Mouse (Mus musculus): ENCODE data around the gene Bzw2. TPM values are rescaled to one million over a fixed set of nuclear protein-coding genes. Genes with fewer than 3 reads are reported as not detected.

Gene Bzw2
- polyA plus RNA-seq, 1 experiment from 2014 or later: 225 TPM

GRCm38 (mm10) chr12:36155141-36155641, 2.7 kb downstream of the Bzw2 start:
- Histone ChIP-seq H3K4me3 (ENCODE audit: control insufficient read depth in 1 of 2, insufficient read depth in 1 of 2, low read depth in 1 of 2, low read length in 2 of 2) (peak overlapping the region; percentile 82 to 91), H3K9ac (ENCODE audit: low read length) (peak overlapping the region; percentile 89), H3K4me2 (ENCODE audit: low read length) (peak overlapping the region; percentile 79), H3K36me3 (ENCODE audit: control insufficient read depth, insufficient read depth, low read length) (no peaks in the 10 kb centered on the region), H3K27ac (replicated peaks in 1 of 2; ENCODE audit: control insufficient read depth in 1 of 2, insufficient read depth in 1 of 2, low read depth in 2 of 2, low read length in 2 of 2) (peak overlapping the region in 1 of 2 experiments; percentile 93; a peak in 2 of 4 replicates), H3K27me3 (ENCODE audit: control insufficient read depth, insufficient read depth, low read length) (no peaks in the 10 kb centered on the region), H3K4me1 (ENCODE audit: control insufficient read depth in 2 of 2, insufficient read depth in 2 of 2, low read length in 2 of 2) (peaks cover 9 to 40% of the 10 kb centered on the region in 2 experiments), H3K9me3 (ENCODE audit: control insufficient read depth, low read length) (no peaks in the 10 kb centered on the region)
- ATAC-seq (ENCODE audit: insufficient number of reproducible peaks, insufficient read depth, low FRiP score, low read depth): no peak
- 6% methylated on average over 8 of the region's 8 CpGs for WGBS

GRCm38 (mm10) chr12:36150737-36151136, 7.1 kb downstream of the Bzw2 start:
- Histone ChIP-seq H3K9ac (ENCODE audit: low read length) (peak overlapping the region; percentile 46; the same call in 1 of the 2 replicates), H3K27ac (replicated peaks in 1 of 2; ENCODE audit: control insufficient read depth in 1 of 2, insufficient read depth in 1 of 2, low read depth in 2 of 2, low read length in 2 of 2) (peak overlapping the region; percentile 79 to 86), H3K4me3 (ENCODE audit: control insufficient read depth in 1 of 2, insufficient read depth in 1 of 2, low read depth in 1 of 2, low read length in 2 of 2) (no peak overlapping the region), H3K4me1 (ENCODE audit: control insufficient read depth in 2 of 2, insufficient read depth in 2 of 2, low read length in 2 of 2) (peaks cover 13 to 58% of the 10 kb centered on the region in 2 experiments), H3K27me3 (ENCODE audit: control insufficient read depth, insufficient read depth, low read length) (no peaks in the 10 kb centered on the region), H3K9me3 (ENCODE audit: control insufficient read depth, low read length) (peaks cover 2% of the 10 kb centered on the region; the same call in 1 of the 2 replicates), H3K4me2 (ENCODE audit: low read length) (peak overlapping the region; percentile 55), H3K36me3 (ENCODE audit: control insufficient read depth, insufficient read depth, low read length) (0 out of 2 replicates have a peak, but pooled peaks cover 4% of the 10 kb centered on the region)
- whole genome bisulfite sequencing: 29% methylated on average over 2 of the region's 2 CpGs
- no peak for ATAC-seq (ENCODE audit: insufficient number of reproducible peaks, insufficient read depth, low FRiP score, low read depth)

GRCm38 (mm10) chr12:36150265-36150664, 7.6 kb downstream of the Bzw2 start:
- Histone ChIP-seq H3K4me1 (ENCODE audit: control insufficient read depth in 2 of 2, insufficient read depth in 2 of 2, low read length in 2 of 2) (peaks cover 13 to 58% of the 10 kb centered on the region in 2 experiments), H3K9ac (ENCODE audit: low read length) (0 out of 2 replicates have a peak overlapping the region, but pooled peaks have one; percentile 46), H3K4me2 (ENCODE audit: low read length) (peak overlapping the region; percentile 55), H3K9me3 (ENCODE audit: control insufficient read depth, low read length) (peaks cover 2% of the 10 kb centered on the region; the same call in 1 of the 2 replicates), H3K36me3 (ENCODE audit: control insufficient read depth, insufficient read depth, low read length) (0 out of 2 replicates have a peak, but pooled peaks cover 4% of the 10 kb centered on the region), H3K27me3 (ENCODE audit: control insufficient read depth, insufficient read depth, low read length) (no peaks in the 10 kb centered on the region), H3K4me3 (ENCODE audit: control insufficient read depth in 1 of 2, insufficient read depth in 1 of 2, low read depth in 1 of 2, low read length in 2 of 2) (no peak overlapping the region), H3K27ac (replicated peaks in 1 of 2; ENCODE audit: control insufficient read depth in 1 of 2, insufficient read depth in 1 of 2, low read depth in 2 of 2, low read length in 2 of 2) (peak overlapping the region; percentile 62 to 86; a peak in 2 of 4 replicates)
- ATAC-seq (ENCODE audit: insufficient number of reproducible peaks, insufficient read depth, low FRiP score, low read depth): 0 out of 2 replicates have a peak, but pooled peaks have one; percentile 22
- WGBS: 33% methylated on average over 2 of the region's 2 CpGs

GRCm38 (mm10) chr12:36146230-36147011, 11.5 kb downstream of the Bzw2 start:
- H3K27ac ChIP-seq (replicated peaks in 1 of 2; ENCODE audit: control insufficient read depth in 1 of 2, insufficient read depth in 1 of 2, low read depth in 2 of 2, low read length in 2 of 2): no peak overlapping the region
- peaks cover 4 to 37% of the 10 kb centered on the region in 2 experiments; a peak in 3 of 4 replicates for H3K4me1 ChIP-seq (ENCODE audit: control insufficient read depth in 2 of 2, insufficient read depth in 2 of 2, low read length in 2 of 2)
- H3K4me2 ChIP-seq (ENCODE audit: low read length): no peak overlapping the region
- H3K4me3 ChIP-seq (ENCODE audit: control insufficient read depth in 1 of 2, insufficient read depth in 1 of 2, low read depth in 1 of 2, low read length in 2 of 2): no peak overlapping the region
- no peak overlapping the region for H3K9ac ChIP-seq (ENCODE audit: low read length)
- no peaks in the 10 kb centered on the region for H3K27me3 ChIP-seq (ENCODE audit: control insufficient read depth, insufficient read depth, low read length)
- peaks cover 2% of the 10 kb centered on the region; the same call in 1 of the 2 replicates for H3K9me3 ChIP-seq (ENCODE audit: control insufficient read depth, low read length)
- WGBS: 87% methylated on average over 3 of the region's 3 CpGs
- ATAC-seq (ENCODE audit: insufficient number of reproducible peaks, insufficient read depth, low FRiP score, low read depth): no peak
- 0 out of 2 replicates have a peak, but pooled peaks cover 4% of the 10 kb centered on the region for H3K36me3 ChIP-seq (ENCODE audit: control insufficient read depth, insufficient read depth, low read length)

- no peak for ATAC-seq (ENCODE audit: insufficient number of reproducible peaks, insufficient read depth, low FRiP score, low read depth)
- no peaks in the 10 kb centered on the region for H3K9me3 ChIP-seq (ENCODE audit: control insufficient read depth, low read length)
- H3K27me3 ChIP-seq (ENCODE audit: control insufficient read depth, insufficient read depth, low read length): no peaks in the 10 kb centered on the region
- peaks cover 9 to 12% of the 10 kb centered on the region in 2 experiments for H3K4me1 ChIP-seq (ENCODE audit: control insufficient read depth in 2 of 2, insufficient read depth in 2 of 2, low read length in 2 of 2)
- H3K36me3 ChIP-seq (ENCODE audit: control insufficient read depth, insufficient read depth, low read length): peaks cover 6% of the 10 kb centered on the region; the same call in 1 of the 2 replicates
- no peak overlapping the region for H3K9ac ChIP-seq (ENCODE audit: low read length)
- no peak overlapping the region for H3K4me2 ChIP-seq (ENCODE audit: low read length)
- H3K27ac ChIP-seq (replicated peaks in 1 of 2; ENCODE audit: control insufficient read depth in 1 of 2, insufficient read depth in 1 of 2, low read depth in 2 of 2, low read length in 2 of 2): no peak overlapping the region
- WGBS: 88% methylated on average over 6 of the region's 6 CpGs
- no peak overlapping the region for H3K4me3 ChIP-seq (ENCODE audit: control insufficient read depth in 1 of 2, insufficient read depth in 1 of 2, low read depth in 1 of 2, low read length in 2 of 2)
Measured at GRCm38 (mm10) chr12:36140401-36140800, 17.5 kb downstream of the Bzw2 start.

GRCm38 (mm10) chr12:36137192-36137591, 20.7 kb downstream of the Bzw2 start:
- 23% methylated on average over 4 of the region's 4 CpGs for WGBS
- Histone ChIP-seq H3K36me3 (ENCODE audit: control insufficient read depth, insufficient read depth, low read length) (peaks cover 21% of the 10 kb centered on the region), H3K9ac (ENCODE audit: low read length) (peak overlapping the region; percentile 18; the same call in 1 of the 2 replicates), H3K27ac (replicated peaks in 1 of 2; ENCODE audit: control insufficient read depth in 1 of 2, insufficient read depth in 1 of 2, low read depth in 2 of 2, low read length in 2 of 2) (peak overlapping the region; percentile 90 to 91), H3K4me1 (ENCODE audit: control insufficient read depth in 2 of 2, insufficient read depth in 2 of 2, low read length in 2 of 2) (peaks cover 11 to 12% of the 10 kb centered on the region in 2 experiments), H3K4me3 (ENCODE audit: control insufficient read depth in 1 of 2, insufficient read depth in 1 of 2, low read depth in 1 of 2, low read length in 2 of 2) (peak overlapping the region in 1 of 2 experiments; percentile 9; a peak in 1 of 4 replicates), H3K4me2 (ENCODE audit: low read length) (peak overlapping the region; percentile 57), H3K9me3 (ENCODE audit: control insufficient read depth, low read length) (no peaks in the 10 kb centered on the region), H3K27me3 (ENCODE audit: control insufficient read depth, insufficient read depth, low read length) (no peaks in the 10 kb centered on the region)
- ATAC-seq (ENCODE audit: insufficient number of reproducible peaks, insufficient read depth, low FRiP score, low read depth): peak; percentile 83

GRCm38 (mm10) chr12:36136285-36136684, 21.6 kb downstream of the Bzw2 start:
- H3K27ac ChIP-seq (replicated peaks in 1 of 2; ENCODE audit: control insufficient read depth in 1 of 2, insufficient read depth in 1 of 2, low read depth in 2 of 2, low read length in 2 of 2): peak overlapping the region; percentile 54 to 69; a peak in 3 of 4 replicates
- ATAC-seq (ENCODE audit: insufficient number of reproducible peaks, insufficient read depth, low FRiP score, low read depth): no peak

More at GRCm38 (mm10) chr12:36136285-36136684, 21.6 kb downstream of the Bzw2 start:
- no peak overlapping the region for H3K4me3 ChIP-seq (ENCODE audit: control insufficient read depth in 1 of 2, insufficient read depth in 1 of 2, low read depth in 1 of 2, low read length in 2 of 2)
- no peaks in the 10 kb centered on the region for H3K27me3 ChIP-seq (ENCODE audit: control insufficient read depth, insufficient read depth, low read length)
- H3K9me3 ChIP-seq (ENCODE audit: control insufficient read depth, low read length): no peaks in the 10 kb centered on the region
- H3K9ac ChIP-seq (ENCODE audit: low read length): no peak overlapping the region
- H3K36me3 ChIP-seq (ENCODE audit: control insufficient read depth, insufficient read depth, low read length): peaks cover 30% of the 10 kb centered on the region
- H3K4me1 ChIP-seq (ENCODE audit: control insufficient read depth in 2 of 2, insufficient read depth in 2 of 2, low read length in 2 of 2): peaks cover 11 to 12% of the 10 kb centered on the region in 2 experiments
- WGBS: 88% methylated on average over 8 of the region's 8 CpGs
- no peak overlapping the region for H3K4me2 ChIP-seq (ENCODE audit: low read length)

All from heart, embryonic 14.5 days (tissue).